Comparison of ENCODE assay signal across 14 mouse cellular contexts in genomic region chr1:62215842-62216241, GRCm38 (mm10).
DNase-seq lines count a peak whose midpoint lies in the region; ATAC-seq and TF ChIP-seq lines count a peak whose summit lies in the region.
"Had no signal": no experiment of that assay in that cellular context is flagged by ENCODE, and none has a peak within 500 bp of the region (broad histone marks: within the 10 kb centered on the region; RNA-seq: fewer than 3 reads in every experiment).

No protein-coding gene starts in this region.

- 63% methylated on average over 2 of the region's 2 CpGs for WGBS in hindbrain, embryonic 12.5 days
- WGBS in hindbrain, embryonic 10.5 days, result 79% methylated on average over 2 of the region's 2 CpGs

- H3K27me3 ChIP-seq in hindbrain, embryonic 12.5 days, result no peaks in the 10 kb centered on the region
- H3K27me3 ChIP-seq in hindbrain, embryonic 10.5 days (ENCODE audit: insufficient read depth, poor library complexity, severe bottlenecking), result no peaks in the 10 kb centered on the region
- H3K27me3 ChIP-seq: CH12.LX; embryonic facial prominence, embryonic 12.5 days; megakaryocyte, embryonic 14.5 days; neural tube, embryonic 12.5 days had no signal

- no peak for DNase-seq in hindbrain, embryonic 10.5 days (ENCODE audit: low spot score)
- peak; percentile 34 for DNase-seq in cerebellum, adult 11-12 months
- peak; percentile 59 to 73 for DNase-seq in cerebellum, postnatal 25 days
- peak; percentile 36 to 51 for DNase-seq in layer of hippocampus, adult 8-10 months (ENCODE audit: low spot score in 2 of 2)
- no peak for DNase-seq in gastrocnemius, adult 2 months
- DNase-seq in lung, adult 18-20 months, result no peak
- DNase-seq: heart, postnatal 10 days; liver, postnatal 0 days had no signal

- H3K36me3 ChIP-seq in hindbrain, embryonic 12.5 days, result no peaks in the 10 kb centered on the region
- no peaks in the 10 kb centered on the region for H3K36me3 ChIP-seq in hindbrain, embryonic 10.5 days
- H3K36me3 ChIP-seq: embryonic facial prominence, embryonic 12.5 days; neural tube, embryonic 12.5 days had no signal

- H3K4me1 ChIP-seq in hindbrain, embryonic 12.5 days, result peaks cover 4% of the 10 kb centered on the region; the same call in 1 of the 2 replicates
- H3K4me1 ChIP-seq in hindbrain, embryonic 10.5 days (replicated peaks), result no peaks in the 10 kb centered on the region; the same call in 1 of the 2 replicates
- H3K4me1 ChIP-seq: embryonic facial prominence, embryonic 12.5 days; megakaryocyte, embryonic 14.5 days; neural tube, embryonic 12.5 days had no signal

- 0 out of 2 replicates have a peak overlapping the region, but pooled peaks have one; percentile 2 for H3K27ac ChIP-seq in hindbrain, embryonic 12.5 days
- H3K27ac ChIP-seq in hindbrain, embryonic 10.5 days, result no peak overlapping the region
- no peak overlapping the region for H3K27ac ChIP-seq in gastrocnemius, adult 2 months
- H3K27ac ChIP-seq: embryonic facial prominence, embryonic 12.5 days; neural tube, embryonic 12.5 days had no signal

- no peak overlapping the region for H3K4me2 ChIP-seq in hindbrain, embryonic 12.5 days (replicated peaks)
- H3K4me2 ChIP-seq: embryonic facial prominence, embryonic 12.5 days; neural tube, embryonic 12.5 days had no signal

- H3K4me3 ChIP-seq in hindbrain, embryonic 12.5 days, result no peak overlapping the region
- no peak overlapping the region for H3K4me3 ChIP-seq in hindbrain, embryonic 10.5 days
- no peak overlapping the region for H3K4me3 ChIP-seq in gastrocnemius, adult 2 months
- H3K4me3 ChIP-seq: embryonic facial prominence, embryonic 12.5 days; megakaryocyte, embryonic 14.5 days; neural tube, embryonic 12.5 days had no signal

- no peak for TF ChIP-seq CTCF in gastrocnemius, adult 2 months (IDR thresholded peaks at IDR 0.05)

- no peak overlapping the region for H3K9ac ChIP-seq in hindbrain, embryonic 12.5 days
- H3K9ac ChIP-seq: embryonic facial prominence, embryonic 12.5 days; liver, postnatal 0 days; neural tube, embryonic 12.5 days had no signal

- ATAC-seq in hindbrain, embryonic 12.5 days (ENCODE audit: low FRiP score), result no peak
- ATAC-seq in activated CD4-positive, CD25-positive, alpha-beta regulatory T cell, adult 4 months, result no peak
- ATAC-seq: liver, postnatal 0 days had no signal

- H3K9me3 ChIP-seq in hindbrain, embryonic 12.5 days (replicated peaks), result no peaks in the 10 kb centered on the region
- no peaks in the 10 kb centered on the region for H3K9me3 ChIP-seq in hindbrain, embryonic 10.5 days
- H3K9me3 ChIP-seq: embryonic facial prominence, embryonic 12.5 days; neural tube, embryonic 12.5 days had no signal

- intact Hi-C loops in gastrocnemius, adult 2 months (cut with DNase I), result no loop called here

Comparison
In these comparisons a context has a peak if more than half of its experiments do, and no peak if none do; other contexts are left out.
1. DNase-seq: peak in cerebellum, adult 11-12 months (single experiment), cerebellum, postnatal 25 days (2 of 2) and layer of hippocampus, adult 8-10 months (2 of 2); none in hindbrain, embryonic 10.5 days (single experiment), gastrocnemius, adult 2 months (single experiment) and lung, adult 18-20 months (0 of 2).